Mouse (Mus musculus) urinary bladder, adult 2 months (tissue): ENCODE data around the gene Sept3. TPM values are rescaled to one million over a fixed set of nuclear protein-coding genes. Genes with fewer than 3 reads are reported as not detected.

Experiments used
- DNase-seq: peaks from one replicate; pipeline ENCODE4 v3.0.0; 2022; ENCODE audit warnings: low spot score
- polyA plus RNA-seq: library from polyadenylated mRNA; depleted of rRNA; stranded (reverse); fragments of >200 nt; gene quantifications from 2 replicates; pipeline ENCODE4 v1.2.3, GENCODE M21; 2012; rRNA removed

Sept3 gene
- polyA plus RNA-seq, 1 experiment, result 1.2 TPM

DNA sequence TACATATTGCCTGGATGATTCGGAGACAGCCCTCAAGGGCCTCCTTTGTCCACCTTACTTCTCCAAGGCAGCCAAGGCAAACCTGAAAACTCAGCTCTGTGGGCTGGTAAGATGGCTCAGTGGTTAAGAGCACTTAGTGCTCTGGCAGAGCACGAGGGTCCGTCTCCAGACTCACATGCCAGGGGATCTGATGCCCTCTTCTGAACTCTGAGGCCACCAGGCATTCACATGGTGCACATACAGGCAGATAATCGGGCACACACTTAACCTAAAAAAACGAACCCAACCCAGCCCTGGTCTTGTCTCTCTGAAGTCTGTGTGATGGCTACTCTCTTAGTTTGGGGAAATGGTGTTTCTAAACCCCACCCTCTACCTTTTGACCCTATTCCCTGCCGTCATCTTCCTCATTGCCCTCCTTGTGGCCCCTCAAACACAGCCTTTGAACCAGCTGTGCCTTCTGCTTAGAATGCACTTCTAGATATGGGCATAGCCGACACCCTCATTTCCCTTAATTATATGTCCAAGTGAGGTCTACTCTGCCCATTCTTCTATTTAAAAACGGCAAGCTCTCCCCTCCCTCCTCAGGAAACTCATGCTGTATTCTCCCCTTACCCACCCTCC lies 65.1 kb downstream of the Sept3 start:
- no peak for DNase-seq

DNA sequence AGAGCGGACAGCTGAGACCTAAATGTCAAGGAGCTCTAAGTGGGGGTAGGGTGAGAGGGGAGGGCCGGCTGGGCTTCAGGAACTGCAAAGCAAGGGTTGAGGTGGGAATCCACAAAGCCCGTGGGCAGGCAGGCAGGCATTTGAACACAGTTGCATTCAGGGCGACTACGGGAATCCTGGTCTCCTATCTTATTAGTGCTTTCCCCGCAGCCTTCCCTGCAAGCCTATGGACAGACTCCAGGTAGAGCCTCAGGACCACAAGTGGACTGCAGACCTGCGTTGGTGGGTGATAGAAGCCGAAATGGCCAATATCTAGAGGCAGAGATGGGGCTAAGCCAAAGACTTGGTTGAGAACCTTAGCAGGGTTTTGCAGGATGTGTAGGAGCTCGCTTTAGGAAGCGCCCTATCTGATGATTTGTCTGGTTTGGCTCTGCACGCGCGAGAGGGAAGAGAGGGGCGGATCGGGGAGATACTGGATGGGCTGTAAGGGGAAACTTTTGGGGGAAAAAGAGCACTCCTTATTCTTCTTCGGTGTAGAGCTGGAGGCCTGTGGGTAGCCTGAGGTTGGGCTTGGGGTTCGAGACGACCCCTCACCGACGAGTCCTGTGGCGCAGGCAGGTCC lies 65.8 kb downstream of the Sept3 start:
- no peak for DNase-seq

DNA sequence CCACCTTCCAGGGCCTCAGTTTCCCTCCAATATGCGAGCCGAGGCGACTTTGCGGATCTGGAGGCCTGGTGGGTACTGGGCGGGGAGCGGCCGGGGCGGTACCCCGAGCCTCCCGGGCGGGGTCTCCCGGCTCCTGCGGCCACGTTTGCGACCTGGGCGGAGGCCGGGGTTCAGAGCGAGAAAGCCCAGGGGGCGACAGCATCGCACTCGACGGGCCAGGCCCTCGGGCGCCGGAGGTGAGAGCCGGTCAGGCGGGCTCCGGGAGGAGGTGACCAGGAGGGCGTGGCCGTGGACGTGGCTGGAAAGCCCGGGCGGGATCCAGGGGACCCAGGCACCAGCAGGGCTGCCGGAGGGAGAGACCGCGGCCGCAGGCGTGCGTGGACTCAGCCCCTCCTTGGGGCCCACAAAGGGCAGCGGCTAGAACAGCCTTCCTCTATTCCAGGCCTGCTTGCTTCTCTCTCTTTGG lies 66.4 kb downstream of the Sept3 start:
- DNase-seq, result peak; percentile 61

DNA sequence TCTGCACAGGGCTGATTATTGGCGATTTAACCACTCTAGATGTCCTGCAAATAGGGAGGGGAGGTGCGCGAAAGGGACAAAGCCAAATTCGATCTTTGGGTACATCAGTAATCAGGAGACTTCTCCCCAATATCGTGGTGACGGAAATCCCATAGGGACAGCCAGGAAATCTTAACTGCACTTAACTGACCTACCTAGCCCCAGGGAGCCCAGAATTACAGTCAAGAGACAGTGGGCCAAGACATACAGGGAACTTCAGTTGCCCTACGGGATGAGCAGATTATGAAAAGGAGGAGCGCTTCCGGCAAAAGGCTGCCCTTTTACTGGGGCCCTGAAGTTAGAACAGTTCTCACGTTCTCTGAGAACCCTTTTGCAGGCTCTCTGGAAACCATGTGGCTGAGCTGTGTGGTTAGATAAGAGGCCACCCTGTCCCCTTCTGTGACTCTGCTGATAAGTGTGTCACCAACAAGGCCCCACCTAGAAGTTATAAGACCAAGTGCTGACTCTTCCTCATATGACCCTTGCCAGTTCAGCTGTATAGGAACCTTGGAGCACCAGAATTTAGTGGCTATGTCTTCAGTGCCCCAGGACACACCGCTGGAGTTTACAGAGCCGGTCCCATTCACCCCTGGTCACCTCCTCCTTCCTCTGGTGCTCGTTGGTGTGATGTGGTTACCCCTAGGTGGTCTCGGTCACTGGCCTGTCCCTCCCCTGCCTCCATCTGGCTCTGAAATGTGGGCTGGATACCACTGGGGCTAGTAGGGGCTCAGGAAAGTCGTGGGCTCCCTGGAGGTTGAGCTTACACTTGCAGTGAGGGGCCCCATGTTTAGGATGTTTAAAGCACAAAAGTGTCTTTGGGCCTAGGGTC lies 67.2 kb downstream of the Sept3 start:
- DNase-seq, result no peak

DNA sequence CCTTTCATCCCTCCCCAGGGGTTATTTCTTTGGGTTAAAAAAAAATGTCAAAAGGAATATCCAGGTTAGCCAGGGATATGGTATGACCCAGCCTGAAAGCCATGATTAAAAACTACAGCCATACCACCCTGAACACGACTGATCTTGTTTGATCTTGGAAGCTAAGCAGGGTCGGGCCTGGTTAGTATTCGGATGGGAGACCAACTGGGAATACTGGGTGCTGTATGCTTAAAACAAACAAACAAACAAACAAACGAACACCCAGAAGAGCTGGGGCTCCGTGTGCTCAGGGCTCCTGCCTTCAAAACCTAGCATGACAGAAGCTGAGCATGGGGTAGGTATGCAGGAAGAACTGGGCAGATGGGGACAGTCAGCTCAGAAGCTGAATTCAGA lies 67.8 kb downstream of the Sept3 start:
- no peak for DNase-seq

DNA sequence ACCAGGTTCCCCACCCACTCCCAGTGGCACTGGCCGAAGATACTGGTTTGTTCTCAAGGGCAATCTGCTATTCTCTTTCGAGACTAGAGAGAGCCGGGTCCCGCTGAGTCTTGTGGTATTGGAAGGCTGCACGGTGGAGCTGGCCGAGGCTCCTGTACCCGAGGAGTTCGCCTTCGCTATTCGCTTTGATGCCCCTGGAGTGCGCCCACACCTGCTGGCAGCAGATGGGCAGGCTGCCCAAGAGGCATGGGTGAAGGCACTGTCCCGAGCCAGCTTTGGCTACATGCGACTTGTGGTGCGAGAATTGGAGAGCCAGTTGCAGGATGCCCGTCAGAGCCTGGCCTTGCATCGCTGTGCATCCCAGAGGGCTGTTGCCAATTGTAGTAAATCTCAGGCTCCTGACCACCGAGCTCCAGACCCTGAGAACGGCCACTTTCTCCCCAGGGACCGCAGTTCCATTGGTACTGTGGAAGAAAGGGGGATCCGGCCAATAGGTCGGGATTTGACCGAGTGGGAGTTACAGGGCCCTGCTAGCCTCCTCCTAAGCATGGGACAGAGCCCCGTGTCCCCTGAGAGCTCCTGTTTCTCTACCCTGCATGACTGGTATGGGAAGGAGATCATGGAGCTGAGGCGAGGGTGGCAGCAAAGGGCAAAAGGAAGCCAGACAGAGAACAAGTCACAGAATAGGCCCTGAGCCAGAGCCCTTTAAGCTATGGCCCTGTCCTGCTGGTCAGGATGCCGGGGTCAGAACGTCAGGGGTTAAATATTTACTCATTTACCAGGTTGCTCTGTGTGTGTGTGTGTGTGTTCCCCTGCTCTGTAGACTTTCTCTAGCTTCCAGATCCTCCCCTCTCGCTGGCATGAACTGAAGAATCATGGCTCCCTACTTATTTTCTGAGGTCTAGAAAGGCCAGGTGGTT lies 68.9 kb downstream of the Sept3 start:
- DNase-seq, result no peak

Other genes starting within 250 kb of the Sept3 start
- 19.5 and 21.7 TPM in 2 replicates for gene Desi1, start 241.0 kb upstream of the Sept3 start, polyA plus RNA-seq
- gene Snu13, start 227.3 kb upstream of the Sept3 start, polyA plus RNA-seq, result 77.9 and 79.0 TPM in 2 replicates
- gene 4930407I10Rik, start 215.7 kb upstream of the Sept3 start, polyA plus RNA-seq, result not detected in 2 replicates
- gene Mei1, start 204.9 kb upstream of the Sept3 start, polyA plus RNA-seq, result 0.78 and 0.99 TPM in 2 replicates
- gene Ccdc134, start 147.0 kb upstream of the Sept3 start, polyA plus RNA-seq, result 12.8 and 16.1 TPM in 2 replicates
- gene Srebf2, start 127.7 kb upstream of the Sept3 start, polyA plus RNA-seq, result 55.3 and 68.9 TPM in 2 replicates
- 0.10 TPM in 1 of 2 replicates, not detected in the other for gene Shisa8, start 62.1 kb upstream of the Sept3 start, polyA plus RNA-seq
- 0.15 and 0.16 TPM in 2 replicates for gene Tnfrsf13c, start 50.5 kb upstream of the Sept3 start, polyA plus RNA-seq
- 4.6 and 6.1 TPM in 2 replicates for gene Cenpm, start 30.1 kb upstream of the Sept3 start, polyA plus RNA-seq
- gene 1500009C09Rik, start 22.5 kb upstream of the Sept3 start, polyA plus RNA-seq, result 0.06 and 0.10 TPM in 2 replicates
- not detected in 2 replicates for gene Wbp2nl, start 24.1 kb downstream of the Sept3 start, polyA plus RNA-seq
- 84.6 and 87.2 TPM in 2 replicates for gene Naga, start 64.0 kb downstream of the Sept3 start, polyA plus RNA-seq
- gene Pheta2, start 64.0 kb downstream of the Sept3 start, polyA plus RNA-seq, result 3.9 and 4.8 TPM in 2 replicates
- gene Smdt1, start 64.1 kb downstream of the Sept3 start, polyA plus RNA-seq, result 180 and 204 TPM in 2 replicates
- 429 and 475 TPM in 2 replicates for gene Ndufa6, start 79.4 kb downstream of the Sept3 start, polyA plus RNA-seq
- 52.5 and 56.2 TPM in 2 replicates for gene Cyp2d22, start 105.4 kb downstream of the Sept3 start, polyA plus RNA-seq
- not detected in 2 replicates for gene Cyp2d11, start 119.1 kb downstream of the Sept3 start, polyA plus RNA-seq
- gene Cyp2d10, start 132.3 kb downstream of the Sept3 start, polyA plus RNA-seq, result 0.07 TPM in 1 of 2 replicates, not detected in the other
- gene Cyp2d9, start 158.5 kb downstream of the Sept3 start, polyA plus RNA-seq, result not detected in 2 replicates